Mouse (Mus musculus): ENCODE measurements around the gene Gpr4.

The Gpr4 gene

GRCm38 (mm10) chr7:19196676-19197075 is 15.7 kb upstream of the Gpr4 start:
- DNase-seq (ENCODE audit: low spot score), result peak; percentile 48

GRCm38 (mm10) chr7:19197985-19198384 is 14.4 kb upstream of the Gpr4 start:
- DNase-seq (ENCODE audit: low spot score), result peak; percentile 42

- DNase-seq (ENCODE audit: low spot score), result no peak
These were observed 10.7 kb upstream of the Gpr4 start for GRCm38 (mm10) chr7:19201660-19202059.

GRCm38 (mm10) chr7:19202065-19202850 is 10.1 kb upstream of the Gpr4 start:
- DNase-seq (ENCODE audit: low spot score), result no peak

GRCm38 (mm10) chr7:19208201-19208910 is 4.0 kb upstream of the Gpr4 start:
- DNase-seq (ENCODE audit: low spot score), result no peak

- no peak for DNase-seq (ENCODE audit: low spot score)
These were observed 3.3 kb upstream of the Gpr4 start for GRCm38 (mm10) chr7:19208944-19209472.

GRCm38 (mm10) chr7:19209494-19209893 is 2.8 kb upstream of the Gpr4 start:
- no peak for DNase-seq (ENCODE audit: low spot score)

GRCm38 (mm10) chr7:19210010-19210409 is 2.3 kb upstream of the Gpr4 start:
- DNase-seq (ENCODE audit: low spot score), result no peak

- no peak for DNase-seq (ENCODE audit: low spot score)
These were observed 1.2 kb upstream of the Gpr4 start for GRCm38 (mm10) chr7:19211041-19211675.

GRCm38 (mm10) chr7:19213385-19213784 is 1.0 kb downstream of the Gpr4 start:
- no peak for DNase-seq (ENCODE audit: low spot score)

- DNase-seq (ENCODE audit: low spot score), result no peak
These were observed 2.0 kb downstream of the Gpr4 start for GRCm38 (mm10) chr7:19214369-19214768.

- DNase-seq (ENCODE audit: low spot score), result no peak
These were observed 2.6 kb downstream of the Gpr4 start for GRCm38 (mm10) chr7:19214940-19215339.

GRCm38 (mm10) chr7:19217492-19217891 is 5.2 kb downstream of the Gpr4 start:
- DNase-seq (ENCODE audit: low spot score), result no peak

GRCm38 (mm10) chr7:19217944-19218343 is 5.6 kb downstream of the Gpr4 start:
- DNase-seq (ENCODE audit: low spot score), result no peak

- no peak for DNase-seq (ENCODE audit: low spot score)
These were observed 7.7 kb downstream of the Gpr4 start for GRCm38 (mm10) chr7:19220061-19220460.

GRCm38 (mm10) chr7:19222189-19222588 is 9.9 kb downstream of the Gpr4 start:
- no peak for DNase-seq (ENCODE audit: low spot score)

GRCm38 (mm10) chr7:19222875-19223274 is 10.5 kb downstream of the Gpr4 start:
- DNase-seq (ENCODE audit: low spot score), result no peak

- no peak for DNase-seq (ENCODE audit: low spot score)
These were observed 12.6 kb downstream of the Gpr4 start for GRCm38 (mm10) chr7:19224933-19225332.

- peak; percentile 68 for DNase-seq (ENCODE audit: low spot score)
These were observed 14.8 kb downstream of the Gpr4 start for GRCm38 (mm10) chr7:19226817-19227797.

- peak; percentile 99 for DNase-seq (ENCODE audit: low spot score)
These were observed 15.8 kb downstream of the Gpr4 start, which contains the start of gene Opa3 for GRCm38 (mm10) chr7:19227883-19228792. Gene Opa3 (plus strand): TSS chr7:19228334.

Measured in T-cell, adult 2 months (primary cell).